Mouse (Mus musculus): ENCODE measurements around the gene Adgrg2. TPM values are rescaled to one million over a fixed set of nuclear protein-coding genes. Genes with fewer than 3 reads are reported as not detected.

Gene Adgrg2
- total and polyA plus RNA-seq, 3 experiments, result not detected

- dilution Hi-C loops (cut with MboI; ENCODE audit: extremely low pct_ligation_motif_present, extremely low pct_unique_long_range_greater_than_20kb, low sequenced_read_pairs) (no loop called here), in situ Hi-C loops (cut with MboI; ENCODE audit: low pct_ligation_motif_present, low pct_unique_long_range_greater_than_20kb, low sequenced_read_pairs) (no loop called here)
- Histone ChIP-seq H3K27ac (ENCODE audit: insufficient read depth, low read depth) (no peak overlapping the region), H3K4me2 (ENCODE audit: insufficient read depth, low read depth, poor library complexity, severe bottlenecking) (no peak overlapping the region), H3K36me3 (replicated peaks in 1 of 2; ENCODE audit: control insufficient read depth in 1 of 2, insufficient read depth in 1 of 2, low read length in 1 of 2) (no peaks in the 10 kb centered on the region), H3K4me3 (replicated peaks in 1 of 3; ENCODE audit: low read depth in 2 of 3, low read length in 2 of 3, poor library complexity in 1 of 3) (no peak overlapping the region), H3K4me1 (ENCODE audit: control insufficient read depth in 1 of 2, insufficient read depth in 2 of 2) (no peaks in the 10 kb centered on the region), H3K27me3 (replicated peaks) (no peaks in the 10 kb centered on the region), H3K9ac (ENCODE audit: insufficient read depth, low read depth) (no peak overlapping the region), H3K79me2 (replicated peaks; ENCODE audit: control insufficient read depth, extremely low read depth, insufficient read depth, poor library complexity, severe bottlenecking) (no peaks in the 10 kb centered on the region), H3K9me3 (replicated peaks; ENCODE audit: low read length) (no peaks in the 10 kb centered on the region)
- TF ChIP-seq E2F4 (IDR thresholded peaks at IDR 0.05; ENCODE audit: insufficient replicate concordance, low read depth, low read length) (no peak), UBTF (IDR thresholded peaks at IDR 0.05; ENCODE audit: low read depth, low read length) (no peak), MEF2A (IDR thresholded peaks at IDR 0.05; ENCODE audit: borderline replicate concordance, low read depth, low read length) (no peak), RAD21 (IDR thresholded peaks at IDR 0.05; ENCODE audit: low read depth, low read length) (no peak)
- no peak for DNase-seq (ENCODE audit: extremely low read depth)
These were observed 5.1 kb upstream of the Adgrg2 start for GRCm38 (mm10) chrX:160385502-160385772.

- in situ Hi-C loops (cut with MboI; ENCODE audit: low pct_ligation_motif_present, low pct_unique_long_range_greater_than_20kb, low sequenced_read_pairs) (no loop called here), dilution Hi-C loops (cut with MboI; ENCODE audit: extremely low pct_ligation_motif_present, extremely low pct_unique_long_range_greater_than_20kb, low sequenced_read_pairs) (no loop called here)
- H3K79me2 ChIP-seq (replicated peaks; ENCODE audit: control insufficient read depth, extremely low read depth, insufficient read depth, poor library complexity, severe bottlenecking), result no peaks in the 10 kb centered on the region
- no peaks in the 10 kb centered on the region for H3K4me1 ChIP-seq (ENCODE audit: control insufficient read depth in 1 of 2, insufficient read depth in 2 of 2)
- no peak overlapping the region for H3K9ac ChIP-seq (ENCODE audit: insufficient read depth, low read depth)
- H3K27ac ChIP-seq (ENCODE audit: insufficient read depth, low read depth), result no peak overlapping the region
- TF ChIP-seq PAX5 (IDR thresholded peaks at IDR 0.05; ENCODE audit: low read length), result no peak
- TF ChIP-seq USF1 (IDR thresholded peaks at IDR 0.05; ENCODE audit: low read depth, low read length), result no peak
- no peaks in the 10 kb centered on the region for H3K36me3 ChIP-seq (replicated peaks in 1 of 2; ENCODE audit: control insufficient read depth in 1 of 2, insufficient read depth in 1 of 2, low read length in 1 of 2)
- no peak for DNase-seq (ENCODE audit: extremely low read depth)
- H3K4me3 ChIP-seq (replicated peaks in 1 of 3; ENCODE audit: low read depth in 2 of 3, low read length in 2 of 3, poor library complexity in 1 of 3), result no peak overlapping the region
- no peaks in the 10 kb centered on the region for H3K9me3 ChIP-seq (replicated peaks; ENCODE audit: low read length)
- no peaks in the 10 kb centered on the region for H3K27me3 ChIP-seq (replicated peaks)
- no peak overlapping the region for H3K4me2 ChIP-seq (ENCODE audit: insufficient read depth, low read depth, poor library complexity, severe bottlenecking)
These were observed 22.5 kb downstream of the Adgrg2 start for GRCm38 (mm10) chrX:160412930-160413453.

- Histone ChIP-seq H3K4me1 (ENCODE audit: control insufficient read depth in 1 of 2, insufficient read depth in 2 of 2) (no peaks in the 10 kb centered on the region), H3K9me3 (replicated peaks; ENCODE audit: low read length) (no peaks in the 10 kb centered on the region), H3K79me2 (replicated peaks; ENCODE audit: control insufficient read depth, extremely low read depth, insufficient read depth, poor library complexity, severe bottlenecking) (no peaks in the 10 kb centered on the region), H3K9ac (ENCODE audit: insufficient read depth, low read depth) (no peak overlapping the region), H3K4me3 (replicated peaks in 1 of 3; ENCODE audit: low read depth in 2 of 3, low read length in 2 of 3, poor library complexity in 1 of 3) (no peak overlapping the region), H3K36me3 (replicated peaks in 1 of 2; ENCODE audit: control insufficient read depth in 1 of 2, insufficient read depth in 1 of 2, low read length in 1 of 2) (no peaks in the 10 kb centered on the region), H3K27ac (ENCODE audit: insufficient read depth, low read depth) (no peak overlapping the region), H3K4me2 (ENCODE audit: insufficient read depth, low read depth, poor library complexity, severe bottlenecking) (no peak overlapping the region), H3K27me3 (replicated peaks) (no peaks in the 10 kb centered on the region)
- no peak for TF ChIP-seq ZC3H11A (IDR thresholded peaks at IDR 0.05; ENCODE audit: low read depth, low read length)
- TF ChIP-seq E2F4 (IDR thresholded peaks at IDR 0.05; ENCODE audit: insufficient replicate concordance, low read depth, low read length), result no peak
- TF ChIP-seq CTCF (conservative IDR thresholded peaks at IDR 0.05 in 1 of 2, IDR thresholded peaks at IDR 0.05 in 1 of 2; ENCODE audit: low read depth in 2 of 2, low read length in 2 of 2), result no peak
- DNase-seq (ENCODE audit: extremely low read depth), result no peak
- dilution Hi-C loops (cut with MboI; ENCODE audit: extremely low pct_ligation_motif_present, extremely low pct_unique_long_range_greater_than_20kb, low sequenced_read_pairs) (no loop called here), in situ Hi-C loops (cut with MboI; ENCODE audit: low pct_ligation_motif_present, low pct_unique_long_range_greater_than_20kb, low sequenced_read_pairs) (no loop called here)
These were observed 23.4 kb downstream of the Adgrg2 start for GRCm38 (mm10) chrX:160413881-160414395.
